Mouse (Mus musculus) testis, adult 2 months (tissue): ENCODE measurements around the gene Pigk.

Experiments used
- CTCF ChIP-seq: fragments of 200-500 bp; IDR thresholded peaks from 2 replicates; pipeline ENCODE4 v1.5.1; 2012; ENCODE audit warnings: low read depth, mild to moderate bottlenecking, inconsistent platforms, low read length, moderate library complexity; ENCODE audit not compliant: control insufficient read depth, insufficient read depth, insufficient replicate concordance
- POLR2A ChIP-seq: fragments of 200-500 bp; IDR thresholded peaks from 2 replicates; pipeline ENCODE4 v1.6.1; 2012; ENCODE audit warnings: low read depth, mild to moderate bottlenecking, inconsistent platforms, low read length, moderate library complexity; ENCODE audit not compliant: control insufficient read depth

DNA sequence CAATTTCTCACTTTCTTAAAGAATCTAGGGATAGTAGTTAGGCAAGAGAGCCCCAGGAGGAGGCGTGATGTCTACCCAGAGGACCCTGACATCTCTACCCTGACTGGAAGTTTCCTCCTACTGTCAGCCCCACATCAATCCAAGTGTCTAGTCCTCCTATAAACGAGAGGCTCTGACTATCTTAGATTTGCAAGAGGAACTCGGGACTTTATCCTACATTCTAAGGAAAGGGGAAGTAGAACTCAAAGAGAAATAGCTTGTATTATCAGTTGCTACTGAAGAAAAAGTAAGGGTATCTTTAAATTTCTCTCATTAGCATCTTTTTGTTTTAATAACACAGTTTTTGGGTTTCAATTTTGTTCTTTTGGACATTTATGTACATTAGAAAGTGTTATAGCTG lies 106.5 kb downstream of the Pigk start:
- no peak for TF ChIP-seq CTCF
- no peak for TF ChIP-seq POLR2A
